Mouse (Mus musculus) MEL (cell line): Measurements from ENCODE around the gene Galnt14. TPM values are rescaled to one million over a fixed set of nuclear protein-coding genes. Genes with fewer than 3 reads are reported as not detected.

Experiments
- DNase-seq: peaks from one replicate; pipeline ENCODE4 v3.0.0; 2011; ENCODE audit warnings: low read depth, low spot score
- H3K27ac ChIP-seq: 2 replicates; pipeline ENCODE4 v1.5.1; 2012; ENCODE audit warnings: low read depth, mild to moderate bottlenecking, control low read depth, low read length, moderate library complexity; ENCODE audit not compliant: control insufficient read depth
- H3K27me3 ChIP-seq, 2 experiments: fragments of 150-350 bp in 1 of 2; sonication (generic) in 1 of 2; 2 replicates each; pipeline ENCODE4 v1.6.1; 2012; ENCODE audit warnings: low read length in 2 of 2, mild to moderate bottlenecking in 2 of 2, improper control_type of control experiment in 1 of 2, moderate library complexity in 1 of 2; ENCODE audit not compliant: insufficient read depth in 2 of 2, control insufficient read depth in 1 of 2
- H3K36me3 ChIP-seq, 2 experiments: 2 replicates each; pipeline ENCODE4 v1.6.1; 2012 to 2014; ENCODE audit warnings: low read length in 2 of 2, improper control_type of control experiment in 1 of 2, inconsistent platforms in 1 of 2, mild to moderate bottlenecking in 1 of 2; ENCODE audit not compliant: insufficient read depth in 2 of 2, control insufficient read depth in 1 of 2
- H3K4me1 ChIP-seq, 2 experiments: fragments of 150-350 bp in 1 of 2; sonication (generic) in 1 of 2; 2 replicates each; pipeline ENCODE4 v1.6.1; 2012; ENCODE audit warnings: low read length in 2 of 2, improper control_type of control experiment in 1 of 2, mild to moderate bottlenecking in 1 of 2; ENCODE audit not compliant: insufficient read depth in 2 of 2, control insufficient read depth in 1 of 2
- H3K4me3 ChIP-seq, 2 experiments: fragments of 150-350 bp in 1 of 2; sonication (generic) in 1 of 2; 2 replicates each; pipeline ENCODE4 v1.5.1; 2012; ENCODE audit warnings: low read depth in 2 of 2, low read length in 2 of 2, mild to moderate bottlenecking in 2 of 2, moderate library complexity in 2 of 2, control low read depth in 1 of 2, improper control_type of control experiment in 1 of 2; ENCODE audit not compliant: control insufficient read depth in 1 of 2, insufficient read depth in 1 of 2
- H3K79me2 ChIP-seq: 2 replicates; pipeline ENCODE4 v1.6.1; 2012; ENCODE audit warnings: mild to moderate bottlenecking, low read length, moderate library complexity; ENCODE audit not compliant: control insufficient read depth, poor library complexity, insufficient read depth
- H3K9ac ChIP-seq: 2 replicates; pipeline ENCODE4 v1.6.1; 2012; ENCODE audit warnings: low read depth, mild to moderate bottlenecking, control low read depth, low read length, moderate library complexity; ENCODE audit not compliant: control insufficient read depth, poor library complexity, severe bottlenecking
- H3K9me3 ChIP-seq: fragments of 150-350 bp; sonication (generic); replicated peaks from 2 replicates; pipeline ENCODE4 v1.6.1; 2012; ENCODE audit warnings: mild to moderate bottlenecking, low read length, improper control_type of control experiment, moderate library complexity; ENCODE audit not compliant: insufficient read depth
- BHLHE40 ChIP-seq: IDR thresholded peaks from 2 replicates; pipeline ENCODE4 v1.6.1; 2012; ENCODE audit warnings: low read depth, mild to moderate bottlenecking, inconsistent platforms, low read length, improper control_type of control experiment, borderline replicate concordance
- CHD2 ChIP-seq: IDR thresholded peaks from 2 replicates; pipeline ENCODE4 v1.6.1; 2011; ENCODE audit warnings: low read length, improper control_type of control experiment
- E2F4 ChIP-seq: IDR thresholded peaks from 2 replicates; pipeline ENCODE4 v1.6.1; 2011; ENCODE audit warnings: low read depth, low read length, improper control_type of control experiment, borderline replicate concordance
- ELF1 ChIP-seq: IDR thresholded peaks from 2 replicates; pipeline ENCODE4 v1.6.1; 2014; ENCODE audit warnings: low read depth, mild to moderate bottlenecking, inconsistent platforms, low read length, improper control_type of control experiment, moderate library complexity
- EP300 ChIP-seq, 2 experiments: IDR thresholded peaks; 2 replicates each; pipeline ENCODE4 v1.6.1; 2011; ENCODE audit warnings: improper control_type of control experiment in 2 of 2, low read length in 2 of 2, low read depth in 1 of 2, mild to moderate bottlenecking in 1 of 2
- GABPA ChIP-seq: IDR thresholded peaks from 2 replicates; pipeline ENCODE4 v1.6.1; 2012; ENCODE audit warnings: low read depth, mild to moderate bottlenecking, inconsistent platforms, low read length, improper control_type of control experiment, moderate library complexity
- GATA1 ChIP-seq: IDR thresholded peaks from 2 replicates; pipeline ENCODE4 v1.6.1; 2011; ENCODE audit warnings: low read depth, low read length, improper control_type of control experiment
- JUND ChIP-seq: IDR thresholded peaks from 2 replicates; pipeline ENCODE4 v1.6.1; 2011; ENCODE audit warnings: low read depth, mild to moderate bottlenecking, improper control_type of control experiment, low read length
- MAX ChIP-seq: IDR thresholded peaks from 2 replicates; pipeline ENCODE4 v1.6.1; 2011; ENCODE audit warnings: low read length, improper control_type of control experiment
- MAZ ChIP-seq: IDR thresholded peaks from 2 replicates; pipeline ENCODE4 v1.6.1; 2012; ENCODE audit warnings: low read depth, mild to moderate bottlenecking, inconsistent platforms, low read length, improper control_type of control experiment
- MXI1 ChIP-seq: IDR thresholded peaks from 2 replicates; pipeline ENCODE4 v1.6.1; 2011; ENCODE audit warnings: mild to moderate bottlenecking, low read depth, low read length, improper control_type of control experiment
- MYB ChIP-seq: IDR thresholded peaks from 2 replicates; pipeline ENCODE4 v1.6.1; 2011; ENCODE audit warnings: mild to moderate bottlenecking, low read depth, low read length, improper control_type of control experiment
- MYC ChIP-seq: IDR thresholded peaks from 2 replicates; pipeline ENCODE4 v1.6.1; 2011; ENCODE audit warnings: low read depth, mild to moderate bottlenecking, low read length, improper control_type of control experiment, moderate library complexity
- NRF1 ChIP-seq: IDR thresholded peaks from 2 replicates; pipeline ENCODE4 v1.6.1; 2014; ENCODE audit warnings: low read depth, mild to moderate bottlenecking, inconsistent platforms, low read length, improper control_type of control experiment, moderate library complexity; ENCODE audit not compliant: poor library complexity, insufficient read depth, severe bottlenecking
- POLR2A ChIP-seq, 2 experiments: IDR thresholded peaks; 2 replicates each; pipeline ENCODE4 v1.6.1; 2011 to 2012; ENCODE audit warnings: low read length in 2 of 2, mild to moderate bottlenecking in 2 of 2, control low read depth in 1 of 2, improper control_type of control experiment in 1 of 2, low read depth in 1 of 2, moderate library complexity in 1 of 2; ENCODE audit not compliant: control insufficient read depth in 1 of 2, insufficient read depth in 1 of 2, poor library complexity in 1 of 2
- POLR2AphosphoS2 ChIP-seq: IDR thresholded peaks from 2 replicates; pipeline ENCODE4 v1.6.1; 2011; ENCODE audit warnings: low read length, improper control_type of control experiment
- RAD21 ChIP-seq: IDR thresholded peaks from 2 replicates; pipeline ENCODE4 v1.6.1; 2011; ENCODE audit warnings: mild to moderate bottlenecking, low read depth, low read length, improper control_type of control experiment
- SMC3 ChIP-seq: IDR thresholded peaks from 2 replicates; pipeline ENCODE4 v1.6.1; 2011; ENCODE audit warnings: low read depth, low read length, improper control_type of control experiment
- TAL1 ChIP-seq: IDR thresholded peaks from 2 replicates; pipeline ENCODE4 v1.6.1; 2012; ENCODE audit warnings: mild to moderate bottlenecking, inconsistent platforms, low read length, moderate library complexity, mixed read lengths
- TBP ChIP-seq: IDR thresholded peaks from 2 replicates; pipeline ENCODE4 v1.8.0; 2011; ENCODE audit warnings: low read depth, low read length, improper control_type of control experiment
- TCF12 ChIP-seq: IDR thresholded peaks from 2 replicates; pipeline ENCODE4 v1.6.1; 2014; ENCODE audit warnings: low read depth, mild to moderate bottlenecking, inconsistent platforms, low read length, improper control_type of control experiment, moderate library complexity
- UBTF ChIP-seq: IDR thresholded peaks from 2 replicates; pipeline ENCODE4 v1.6.1; 2012; ENCODE audit warnings: low read depth, mild to moderate bottlenecking, inconsistent platforms, low read length, improper control_type of control experiment, moderate library complexity, borderline replicate concordance; ENCODE audit not compliant: insufficient read depth
- USF1 ChIP-seq: IDR thresholded peaks from 2 replicates; pipeline ENCODE4 v1.6.1; 2014; ENCODE audit warnings: low read depth, mild to moderate bottlenecking, inconsistent platforms, low read length, improper control_type of control experiment, moderate library complexity
- ZKSCAN1 ChIP-seq: IDR thresholded peaks from 2 replicates; pipeline ENCODE4 v1.6.1; 2012; ENCODE audit warnings: low read depth, mild to moderate bottlenecking, inconsistent platforms, low read length, improper control_type of control experiment, moderate library complexity
- ZMIZ1 ChIP-seq: IDR thresholded peaks from 2 replicates; pipeline ENCODE4 v1.6.1; 2012; ENCODE audit warnings: low read depth, mild to moderate bottlenecking, inconsistent platforms, low read length, improper control_type of control experiment, moderate library complexity
- ZNF384 ChIP-seq: IDR thresholded peaks from 2 replicates; pipeline ENCODE4 v1.6.1; 2012; ENCODE audit warnings: low read depth, mild to moderate bottlenecking, inconsistent platforms, low read length, improper control_type of control experiment
- polyA plus RNA-seq, 2 experiments: library from polyadenylated mRNA; stranded (reverse) in 1 of 2; unstranded in 1 of 2; fragments of >175 nt in 1 of 2; fragments of >200 nt in 1 of 2; gene quantifications; 2 replicates each; pipeline versions ENCODE4 v1.2.1 to v1.2.4; 2012; ENCODE audit warnings: low replicate concordance in 2 of 2, low read depth in 1 of 2; ENCODE audit not compliant: insufficient read length in 2 of 2, insufficient read depth in 1 of 2, missing spikeins in 1 of 2
- total RNA-seq: library from RNA; depleted of rRNA; stranded (reverse); fragments of 300-350 nt; gene quantifications from 2 replicates; pipeline ENCODE4 v1.2.3, GENCODE M21; 2012

Gene Galnt14
- total and polyA plus RNA-seq, 3 experiments, result not detected

- Histone ChIP-seq H3K36me3 (no peaks in the 10 kb centered on the region), H3K27ac (no peak overlapping the region), H3K27me3 (no peaks in the 10 kb centered on the region), H3K4me3 (no peak overlapping the region), H3K9ac (no peak overlapping the region), H3K79me2 (no peaks in the 10 kb centered on the region), H3K4me1 (no peaks in the 10 kb centered on the region), H3K9me3 (no peaks in the 10 kb centered on the region)
- DNase-seq, result no peak
- TF ChIP-seq ZMIZ1 (no peak), TCF12 (no peak), USF1 (no peak), E2F4 (no peak), ELF1 (no peak), MAX (no peak), ZNF384 (no peak)
Observed at GRCm38 (mm10) chr17:73626912-73627311, 83.3 kb downstream of the Galnt14 start.

- no peak for TF ChIP-seq EP300 (IDR thresholded peaks at IDR 0.05; ENCODE audit: low read depth in 1 of 2, low read length in 2 of 2)
- TF ChIP-seq GATA1, result no peak
- TF ChIP-seq UBTF, result no peak
- TF ChIP-seq BHLHE40, result no peak
- no peak for TF ChIP-seq JUND
- no peak for TF ChIP-seq POLR2A (IDR thresholded peaks at IDR 0.05; ENCODE audit: control insufficient read depth in 1 of 2, insufficient read depth in 1 of 2, low read depth in 1 of 2, low read length in 2 of 2, poor library complexity in 1 of 2)
- TF ChIP-seq, all 39 proteins: peak for 0
- DNase-seq, result no peak
- Histone ChIP-seq H3K27ac (no peak overlapping the region), H3K27me3 (no peaks in the 10 kb centered on the region), H3K9ac (no peak overlapping the region), H3K4me1 (no peaks in the 10 kb centered on the region), H3K9me3 (no peaks in the 10 kb centered on the region), H3K4me3 (no peak overlapping the region), H3K36me3 (no peaks in the 10 kb centered on the region), H3K79me2 (no peaks in the 10 kb centered on the region)
Observed at GRCm38 (mm10) chr17:73620049-73620448, 90.2 kb downstream of the Galnt14 start.

- Histone ChIP-seq H3K9me3 (no peaks in the 10 kb centered on the region), H3K4me1 (no peaks in the 10 kb centered on the region), H3K27me3 (no peaks in the 10 kb centered on the region), H3K9ac (no peak overlapping the region), H3K4me3 (no peak overlapping the region), H3K79me2 (no peaks in the 10 kb centered on the region), H3K36me3 (no peaks in the 10 kb centered on the region), H3K27ac (no peak overlapping the region)
- DNase-seq, result no peak
- TF ChIP-seq MYB, result no peak
- no peak for TF ChIP-seq EP300 (IDR thresholded peaks at IDR 0.05; ENCODE audit: low read depth in 1 of 2, low read length in 2 of 2)
- TF ChIP-seq SMC3, result no peak
- no peak for TF ChIP-seq JUND
- TF ChIP-seq ELF1, result no peak
- no peak for TF ChIP-seq ZKSCAN1
- TF ChIP-seq MYC, result no peak
- TF ChIP-seq POLR2AphosphoS2, result no peak
- no peak for TF ChIP-seq POLR2A (IDR thresholded peaks at IDR 0.05; ENCODE audit: control insufficient read depth in 1 of 2, insufficient read depth in 1 of 2, low read depth in 1 of 2, low read length in 2 of 2, poor library complexity in 1 of 2)
- TF ChIP-seq MAZ, result no peak
- TF ChIP-seq GABPA, result no peak
- TF ChIP-seq NRF1, result no peak
- no peak for TF ChIP-seq RAD21
- no peak for TF ChIP-seq TBP
- no peak for TF ChIP-seq MXI1
- TF ChIP-seq CHD2, result no peak
- no peak for TF ChIP-seq TAL1
Observed at GRCm38 (mm10) chr17:73602552-73603478, 107.4 kb downstream of the Galnt14 start.
